Mouse (Mus musculus) urinary bladder, adult 18-20 months (tissue): ENCODE results near the gene Sipa1l1.
"Not testable (repeated sequence)": the region's sequence is repeated elsewhere in the genome, so short reads cannot be mapped to it uniquely, and the experiment has no call there.

Experiments
- DNase-seq, 2 experiments: peaks; one replicate each; pipeline ENCODE4 v3.0.0; 2022; ENCODE audit warnings: low spot score in 2 of 2, mixed read lengths in 2 of 2

The Sipa1l1 gene

GRCm38 (mm10) chr12:82175709-82176108 is 6.6 kb downstream of the Sipa1l1 start:
- DNase-seq = no peak

- no peak for DNase-seq
Measured at GRCm38 (mm10) chr12:82178636-82179035, 9.5 kb downstream of the Sipa1l1 start.

DNA sequence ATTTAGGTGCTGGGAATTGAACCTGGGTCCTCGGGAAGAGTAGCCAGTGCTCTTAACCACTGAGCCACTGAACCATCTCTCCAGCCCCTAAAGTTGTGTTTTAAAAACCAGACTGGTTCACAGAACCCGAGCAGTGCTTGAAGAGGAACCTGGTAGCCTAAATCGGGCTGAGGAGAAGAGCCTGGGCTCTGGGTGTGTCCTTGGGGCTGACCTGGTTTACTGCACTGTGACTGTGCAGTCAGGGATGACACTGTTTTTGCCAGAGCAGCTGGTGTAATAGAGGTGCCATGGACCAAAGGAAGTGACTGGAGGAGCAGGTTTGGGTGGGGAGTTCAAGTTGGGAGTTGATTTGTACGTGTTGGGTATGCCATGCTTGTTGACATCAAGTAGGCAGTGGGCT is 10.5 kb downstream of the Sipa1l1 start:
- DNase-seq = no peak

- not testable (repeated sequence) for DNase-seq
Measured at GRCm38 (mm10) chr12:82186156-82186555, 17.0 kb downstream of the Sipa1l1 start.

- DNase-seq = no peak
Measured at GRCm38 (mm10) chr12:82186740-82187139, 17.6 kb downstream of the Sipa1l1 start.

GRCm38 (mm10) chr12:82187178-82187839 is 18.2 kb downstream of the Sipa1l1 start:
- DNase-seq = no peak

DNA sequence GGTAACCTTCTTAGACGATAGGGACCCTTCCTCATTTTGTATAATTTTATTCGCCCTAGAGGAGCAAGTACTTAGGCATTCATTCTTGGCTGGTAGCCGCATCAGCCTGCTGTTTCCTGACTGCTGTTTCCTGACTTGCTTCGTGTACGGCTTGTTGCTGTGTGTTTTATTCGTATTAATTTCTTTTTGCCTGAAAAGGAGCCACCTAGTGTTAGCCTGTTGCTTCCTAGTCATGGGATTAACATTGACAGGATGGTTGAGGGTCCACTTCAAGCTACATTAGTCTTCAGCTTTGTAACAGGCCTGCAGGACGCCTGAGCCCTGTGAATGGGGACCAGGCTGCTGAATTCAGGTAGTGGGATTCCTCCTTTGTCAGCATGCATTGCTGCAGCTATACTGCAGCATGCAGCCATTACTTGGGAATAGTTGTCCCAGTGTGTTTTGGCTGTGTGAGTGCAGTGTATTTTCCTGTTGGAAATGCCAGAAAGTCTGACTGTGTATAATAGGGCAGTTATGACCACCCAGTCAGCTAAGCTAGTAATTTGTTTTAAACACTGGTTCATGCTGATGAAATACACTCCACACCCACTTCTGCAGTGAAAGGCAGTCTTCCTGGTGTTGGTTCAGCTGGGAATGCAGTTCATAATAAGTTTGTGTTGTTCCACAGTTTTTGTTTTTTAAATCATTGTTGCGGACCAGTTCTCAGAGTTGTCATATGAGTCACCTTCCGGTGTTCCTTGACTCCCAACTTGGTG is 19.4 kb downstream of the Sipa1l1 start:
- no peak for DNase-seq

DNA sequence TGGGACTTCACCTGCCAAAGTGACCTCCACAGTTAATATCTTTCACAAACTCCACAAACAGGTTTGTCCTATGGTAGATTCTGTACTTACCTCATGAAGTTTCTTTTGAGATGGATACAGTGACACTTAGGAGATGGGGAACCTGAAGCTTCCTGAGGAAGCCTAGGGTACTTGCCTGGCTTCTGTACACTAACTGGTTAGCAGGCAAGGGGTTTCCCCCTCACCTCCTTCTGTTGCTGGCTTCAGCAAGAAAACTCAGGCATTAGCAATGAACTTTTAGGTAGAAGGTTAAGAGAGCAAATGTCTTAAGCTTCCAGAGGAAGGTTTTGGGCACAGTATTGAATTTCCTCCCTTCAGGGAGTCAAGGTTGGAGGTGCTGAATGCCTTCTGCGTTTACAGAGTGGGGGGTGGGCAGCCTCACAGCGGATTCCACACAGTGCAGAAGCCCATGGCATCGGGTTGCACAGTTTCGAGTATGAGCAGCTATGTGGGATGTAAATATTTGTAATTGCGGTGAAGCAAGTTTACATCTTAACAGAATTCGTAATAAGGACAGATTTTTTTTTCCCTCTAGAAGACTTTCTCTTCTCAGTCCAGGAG is 20.1 kb downstream of the Sipa1l1 start:
- DNase-seq = no peak

- DNase-seq = no peak
Measured at GRCm38 (mm10) chr12:82189715-82190581, 20.8 kb downstream of the Sipa1l1 start.

DNA sequence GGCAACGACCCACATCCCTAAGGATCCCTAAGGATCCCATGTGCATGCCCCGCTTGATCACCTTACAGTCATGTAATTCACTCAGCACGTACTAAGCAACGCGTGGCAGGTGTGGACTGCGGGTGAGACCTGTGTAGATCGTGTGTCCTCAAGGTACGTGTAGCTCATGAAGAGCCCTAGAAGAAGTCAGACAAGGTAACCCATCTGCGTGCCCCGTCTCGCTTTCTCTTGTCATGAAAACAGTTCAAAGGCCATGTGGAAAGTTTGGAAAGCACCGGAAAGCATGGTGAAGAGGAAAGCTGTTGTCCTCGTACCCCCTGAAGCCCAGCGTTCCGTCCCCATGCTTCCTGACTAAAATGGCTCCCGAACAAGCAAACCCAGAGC is 21.5 kb downstream of the Sipa1l1 start:
- no peak for DNase-seq

- DNase-seq = no peak
Measured at GRCm38 (mm10) chr12:82191686-82192085, 22.6 kb downstream of the Sipa1l1 start.

- no peak for DNase-seq
Measured at GRCm38 (mm10) chr12:82192641-82193054, 23.5 kb downstream of the Sipa1l1 start.

- DNase-seq = no peak
Measured at GRCm38 (mm10) chr12:82193476-82193875, 24.4 kb downstream of the Sipa1l1 start.

DNA sequence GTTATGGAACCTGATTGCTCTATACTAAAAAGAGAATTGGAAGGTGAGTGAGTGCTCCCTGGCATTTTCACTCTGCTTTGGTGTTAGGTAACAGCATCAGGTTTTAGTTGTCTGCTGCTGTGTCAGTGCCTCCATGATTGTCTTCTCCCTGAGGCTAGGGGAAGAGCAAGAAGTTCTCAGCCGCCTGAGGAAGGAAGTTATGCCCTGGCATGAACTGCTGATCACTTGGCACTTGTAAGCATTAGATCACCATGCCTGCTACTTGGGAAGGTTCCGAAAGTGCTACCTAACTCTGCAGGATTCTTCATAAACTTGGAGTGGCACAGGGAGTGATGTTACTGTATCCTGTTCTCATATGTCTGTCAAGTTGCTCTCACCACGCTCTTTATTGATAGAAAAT is 25.8 kb downstream of the Sipa1l1 start:
- no peak for DNase-seq

- no peak for DNase-seq
Measured at GRCm38 (mm10) chr12:82196213-82196612, 27.1 kb downstream of the Sipa1l1 start.

- no peak for DNase-seq
Measured at GRCm38 (mm10) chr12:82196615-82197146, 27.6 kb downstream of the Sipa1l1 start.

- no peak for DNase-seq
Measured at GRCm38 (mm10) chr12:82197207-82197606, 28.1 kb downstream of the Sipa1l1 start.

DNA sequence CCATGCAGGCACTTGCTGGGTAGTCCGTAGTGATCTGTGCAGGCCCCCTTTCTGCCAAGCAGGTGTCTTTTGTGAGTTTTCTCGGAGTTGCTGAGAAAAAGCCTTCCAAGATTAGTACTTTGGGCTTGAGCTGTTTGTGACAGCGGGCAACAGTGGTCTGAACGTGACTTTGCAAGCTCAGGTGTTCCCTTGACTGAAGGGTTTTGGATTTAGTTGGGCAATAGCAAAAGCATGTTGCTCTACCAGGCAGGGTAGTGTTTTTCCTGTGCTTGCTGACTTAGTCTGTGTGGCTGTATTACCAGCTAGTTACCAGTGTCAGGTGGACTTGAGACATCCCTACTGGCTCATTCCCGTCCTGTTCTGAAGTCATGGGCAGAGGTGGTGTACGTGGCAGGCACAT is 30.2 kb downstream of the Sipa1l1 start:
- DNase-seq = no peak

GRCm38 (mm10) chr12:82204106-82204505 is 35.0 kb downstream of the Sipa1l1 start:
- no peak for DNase-seq

GRCm38 (mm10) chr12:82206857-82207647 is 37.9 kb downstream of the Sipa1l1 start:
- no peak for DNase-seq

- DNase-seq = no peak
Measured at GRCm38 (mm10) chr12:82208046-82208445, 38.9 kb downstream of the Sipa1l1 start.
